In genomic region chr13:28792461-28793165, GRCm38 (mm10) we compare ENCODE assay signal across 10 mouse cellular contexts.
DNase-seq lines count a peak whose midpoint lies in the region; ATAC-seq lines count a peak whose summit lies in the region.
"Had no signal": no experiment of that assay in that cellular context is flagged by ENCODE, and none has a peak within 500 bp of the region (broad histone marks: within the 10 kb centered on the region; RNA-seq: fewer than 3 reads in every experiment).

No protein-coding gene starts in this region.

- H3K27ac ChIP-seq in kidney, embryonic 16.5 days (ENCODE audit: low read length): no peak overlapping the region
- H3K27ac ChIP-seq in hindbrain, embryonic 11.5 days (ENCODE audit: low read depth, low read length): peak overlapping the region; percentile 76; the same call in 1 of the 2 replicates
- H3K27ac ChIP-seq: gastrocnemius, adult 2 months; macrophage had no signal

- 65% methylated on average over 12 of the region's 12 CpGs for WGBS in kidney, embryonic 16.5 days
- 59% methylated on average over 12 of the region's 12 CpGs for WGBS in hindbrain, embryonic 11.5 days

- no peak overlapping the region for H3K4me3 ChIP-seq in kidney, embryonic 16.5 days (ENCODE audit: low read length)
- no peak overlapping the region for H3K4me3 ChIP-seq in hindbrain, embryonic 11.5 days (ENCODE audit: low read depth, low read length)
- H3K4me3 ChIP-seq: gastrocnemius, adult 2 months had no signal

- H3K4me2 ChIP-seq in kidney, embryonic 16.5 days (replicated peaks; ENCODE audit: low read depth, low read length): no peak overlapping the region
- no peak overlapping the region for H3K4me2 ChIP-seq in hindbrain, embryonic 11.5 days (replicated peaks; ENCODE audit: low read depth, low read length)

- ATAC-seq in kidney, embryonic 16.5 days (ENCODE audit: low FRiP score, low TSS enrichment): no peak
- 0 out of 2 replicates have a peak, but pooled peaks have one; percentile 15 for ATAC-seq in hindbrain, embryonic 11.5 days (ENCODE audit: low FRiP score)
- no peak for ATAC-seq in megakaryocyte-erythroid progenitor cell, adult 5-6 weeks (replicated peaks; ENCODE audit: low FRiP score, low TSS enrichment, poor library complexity, severe bottlenecking)

- no peaks in the 10 kb centered on the region for H3K36me3 ChIP-seq in kidney, embryonic 16.5 days (ENCODE audit: insufficient read depth, low read length)
- H3K36me3 ChIP-seq in hindbrain, embryonic 11.5 days (ENCODE audit: control insufficient read depth, insufficient read depth, low read length): no peaks in the 10 kb centered on the region

- H3K9ac ChIP-seq in kidney, embryonic 16.5 days (replicated peaks; ENCODE audit: low read length): no peak overlapping the region
- no peak overlapping the region for H3K9ac ChIP-seq in hindbrain, embryonic 11.5 days (ENCODE audit: low read depth, low read length)

- H3K9me3 ChIP-seq in kidney, embryonic 16.5 days (ENCODE audit: low read length): no peaks in the 10 kb centered on the region
- H3K9me3 ChIP-seq in hindbrain, embryonic 11.5 days (ENCODE audit: control insufficient read depth, low read length): no peaks in the 10 kb centered on the region

- peaks cover 17% of the 10 kb centered on the region for H3K4me1 ChIP-seq in kidney, embryonic 16.5 days (ENCODE audit: insufficient read depth, low read length)
- H3K4me1 ChIP-seq in hindbrain, embryonic 11.5 days (replicated peaks; ENCODE audit: control insufficient read depth, insufficient read depth, low read length): peaks cover 9% of the 10 kb centered on the region

- peak; percentile 18 for DNase-seq in kidney, adult 18-20 months
- no peak for DNase-seq in hindbrain, embryonic 11.5 days (ENCODE audit: low spot score)
- peak; percentile 30 to 63 for DNase-seq in kidney, postnatal 36 days
- DNase-seq in retina, postnatal 1 day: peak; percentile 85
- no peak for DNase-seq in lung, postnatal 14 days
- DNase-seq in adrenal gland, adult (ENCODE audit: inconsistent age in 2 of 2, low spot score in 1 of 2): no peak
- DNase-seq: gastrocnemius, adult 2 months had no signal

- H3K27me3 ChIP-seq in kidney, embryonic 16.5 days (ENCODE audit: insufficient read depth, low read length): no peaks in the 10 kb centered on the region
- no peaks in the 10 kb centered on the region for H3K27me3 ChIP-seq in hindbrain, embryonic 11.5 days (ENCODE audit: control insufficient read depth, insufficient read depth, low read length)

Comparison
In these comparisons a context has a peak if more than half of its experiments do, and no peak if none do; other contexts are left out.
1. DNase-seq: peak in kidney, adult 18-20 months (single experiment), kidney, postnatal 36 days (2 of 2) and retina, postnatal 1 day (single experiment); none in hindbrain, embryonic 11.5 days (single experiment), lung, postnatal 14 days (single experiment) and adrenal gland, adult (0 of 2).